Mouse (Mus musculus): ENCODE measurements around the gene Muc13.

DNA sequence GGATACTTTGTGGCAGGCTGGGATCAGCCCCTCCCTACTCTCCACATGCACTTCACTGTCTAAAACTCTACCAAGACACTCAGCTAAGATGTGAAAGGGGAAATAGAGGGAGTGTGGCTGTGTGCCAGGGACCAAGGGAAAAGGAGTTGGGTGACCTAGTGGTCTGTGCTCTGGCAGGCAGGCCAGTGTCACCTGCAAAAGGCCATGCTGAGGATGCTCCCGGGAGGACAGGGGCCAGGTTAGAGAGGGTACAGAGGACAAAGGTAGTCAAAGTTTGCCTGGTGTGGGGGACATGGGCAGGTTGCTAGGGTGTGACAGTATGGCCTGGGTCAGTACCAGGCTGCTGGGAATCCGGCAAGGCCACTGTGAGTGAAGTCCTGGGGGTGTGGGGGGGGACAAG lies 64.9 kb downstream of the Muc13 start:
- TF ChIP-seq CTCF (IDR thresholded peaks at IDR 0.05) (no peak), EP300 (IDR thresholded peaks at IDR 0.05; ENCODE audit: insufficient read depth, low read depth, low read length) (no peak), POLR2A (IDR thresholded peaks at IDR 0.05; ENCODE audit: insufficient read depth, low read depth, low read length) (no peak)
